Mouse (Mus musculus) ES-E14 (cell line): Measurements from ENCODE around the gene Slc24a4. TPM values are rescaled to one million over a fixed set of nuclear protein-coding genes. Genes with fewer than 3 reads are reported as not detected.

ENCODE experiments used
- DNase-seq: peaks from one replicate; pipeline ENCODE4 v3.0.0-alpha.2; 2013; ENCODE audit warnings: low read depth, low spot score
- H3K27ac ChIP-seq: 2 replicates; pipeline ENCODE4 v1.5.1; 2012; ENCODE audit warnings: low read depth, mild to moderate bottlenecking, low read length, moderate library complexity, mixed read lengths; ENCODE audit not compliant: poor library complexity, insufficient read depth, severe bottlenecking
- H3K36me3 ChIP-seq: 2 replicates; pipeline ENCODE4 v1.6.1; 2012; ENCODE audit warnings: mild to moderate bottlenecking, low read length, moderate library complexity, mixed read lengths; ENCODE audit not compliant: control insufficient read depth, poor library complexity, insufficient read depth, severe bottlenecking
- H3K4me1 ChIP-seq, 2 experiments: fragments of 150-350 bp in 1 of 2; sonication (generic) in 1 of 2; 2 replicates each; pipeline ENCODE4 v1.6.1; 2012; ENCODE audit warnings: low read length in 2 of 2, mild to moderate bottlenecking in 1 of 2, mixed read lengths in 1 of 2; ENCODE audit not compliant: control insufficient read depth in 2 of 2, insufficient read depth in 2 of 2, poor library complexity in 1 of 2
- H3K4me3 ChIP-seq, 2 experiments: fragments of 150-350 bp in 1 of 2; sonication (generic) in 1 of 2; 2 replicates each; pipeline ENCODE4 v1.5.1; 2012; ENCODE audit warnings: low read length in 2 of 2, low read depth in 1 of 2, mild to moderate bottlenecking in 1 of 2, mixed read lengths in 1 of 2; ENCODE audit not compliant: insufficient read depth in 1 of 2, poor library complexity in 1 of 2, severe bottlenecking in 1 of 2
- H3K9ac ChIP-seq: 2 replicates; pipeline ENCODE4 v1.6.1; 2012; ENCODE audit warnings: low read depth, mild to moderate bottlenecking, low read length, mixed read lengths; ENCODE audit not compliant: poor library complexity, insufficient read depth, severe bottlenecking
- H3K9me3 ChIP-seq: fragments of 150-350 bp; sonication (generic); 2 replicates; pipeline ENCODE4 v1.6.1; 2012; ENCODE audit warnings: low read depth, mild to moderate bottlenecking, low read length; ENCODE audit not compliant: control insufficient read depth, insufficient read depth
- CHD2 ChIP-seq: IDR thresholded peaks from 2 replicates; pipeline ENCODE4 v1.6.1; 2014; ENCODE audit warnings: mild to moderate bottlenecking, low read depth, low read length, inconsistent platforms
- HCFC1 ChIP-seq: IDR thresholded peaks from 2 replicates; pipeline ENCODE4 v1.6.1; 2012; ENCODE audit warnings: low read length, inconsistent platforms, borderline replicate concordance; ENCODE audit not compliant: insufficient read depth
- MAFK ChIP-seq: IDR thresholded peaks from 2 replicates; pipeline ENCODE4 v1.6.1; 2014; ENCODE audit warnings: mild to moderate bottlenecking, low read depth, low read length, inconsistent platforms; ENCODE audit not compliant: insufficient read depth
- ZC3H11A ChIP-seq: IDR thresholded peaks from 2 replicates; pipeline ENCODE4 v1.6.1; 2012; ENCODE audit warnings: low read depth, mild to moderate bottlenecking, inconsistent platforms, low read length, borderline replicate concordance
- ZNF384 ChIP-seq: IDR thresholded peaks from 2 replicates; pipeline ENCODE4 v1.6.1; 2012; ENCODE audit warnings: low read depth, low read length, inconsistent platforms
- in situ Hi-C, 2 experiments: fragments of 600-800 bp; cut with MboI; formaldehyde crosslinking; loops; one replicate each; pipeline ENCODE4 v1.15.1; 2025; ENCODE audit warnings: low sequenced_read_pairs in 2 of 2, inconsistent platforms in 1 of 2; ENCODE audit not compliant: unreplicated experiment in 2 of 2
- total RNA-seq: library from RNA; depleted of rRNA; stranded (reverse); fragments of 300-350 nt; gene quantifications from 2 replicates; pipeline ENCODE4 v1.2.3, GENCODE M21; 2012

Gene Slc24a4
- total RNA-seq, 1 experiment: 0.27 TPM

GRCm38 (mm10) chr12:102252525-102252924 is 124.0 kb downstream of the Slc24a4 start:
- in situ Hi-C loops: no loop called here
- H3K9me3 ChIP-seq: no peaks in the 10 kb centered on the region
- no peaks in the 10 kb centered on the region; a peak in 1 of 4 replicates for H3K4me1 ChIP-seq
- no peak for DNase-seq
- TF ChIP-seq ZC3H11A (no peak), HCFC1 (no peak), MAFK (no peak), ZNF384 (no peak), CHD2 (no peak)
- no peak overlapping the region for H3K4me3 ChIP-seq
- H3K36me3 ChIP-seq: no peaks in the 10 kb centered on the region
- H3K9ac ChIP-seq: no peak overlapping the region
- H3K27ac ChIP-seq: no peak overlapping the region

GRCm38 (mm10) chr12:102255012-102255411 is 126.5 kb downstream of the Slc24a4 start:
- Histone ChIP-seq H3K9me3 (no peaks in the 10 kb centered on the region), H3K4me3 (no peak overlapping the region), H3K36me3 (no peaks in the 10 kb centered on the region), H3K27ac (no peak overlapping the region), H3K9ac (no peak overlapping the region), H3K4me1 (no peaks in the 10 kb centered on the region; a peak in 1 of 4 replicates)
- DNase-seq: no peak
- TF ChIP-seq HCFC1 (no peak), CHD2 (no peak), ZC3H11A (no peak), MAFK (no peak), ZNF384 (no peak)
- in situ Hi-C loops: no loop called here

GRCm38 (mm10) chr12:102258522-102259112 is 130.1 kb downstream of the Slc24a4 start:
- H3K4me3 ChIP-seq: no peak overlapping the region
- no peak for TF ChIP-seq MAFK
- no peak for TF ChIP-seq ZNF384
- no peak for TF ChIP-seq CHD2
- TF ChIP-seq HCFC1: no peak
- no peak for TF ChIP-seq ZC3H11A
- no peaks in the 10 kb centered on the region for H3K36me3 ChIP-seq
- in situ Hi-C loops: no loop called here
- no peak overlapping the region for H3K9ac ChIP-seq
- H3K4me1 ChIP-seq: peaks cover 2 to 3% of the 10 kb centered on the region in 2 experiments; a peak in 3 of 4 replicates
- DNase-seq: no peak
- no peaks in the 10 kb centered on the region for H3K9me3 ChIP-seq
- H3K27ac ChIP-seq: no peak overlapping the region

GRCm38 (mm10) chr12:102261933-102262396 is 133.4 kb downstream of the Slc24a4 start:
- no peaks in the 10 kb centered on the region for H3K36me3 ChIP-seq
- no peak overlapping the region for H3K4me3 ChIP-seq
- no peak for TF ChIP-seq ZC3H11A
- no peak for TF ChIP-seq CHD2
- no peak for TF ChIP-seq ZNF384
- TF ChIP-seq HCFC1: no peak
- TF ChIP-seq MAFK: no peak
- no peak overlapping the region for H3K9ac ChIP-seq
- in situ Hi-C loops: no loop called here
- no peak for DNase-seq
- H3K27ac ChIP-seq: no peak overlapping the region
- H3K4me1 ChIP-seq: peaks cover 2 to 3% of the 10 kb centered on the region in 2 experiments; a peak in 3 of 4 replicates
- H3K9me3 ChIP-seq: no peaks in the 10 kb centered on the region
